Mouse (Mus musculus) limb, embryonic 11.5 days (tissue): ENCODE data around the gene Ccdc180. TPM values are rescaled to one million over a fixed set of nuclear protein-coding genes. Genes with fewer than 3 reads are reported as not detected.

Source experiments
- ATAC-seq: fragments of 200-750 bp; cut with Nextera tagmentation; 2 replicates; pipeline ENCODE4 v1.8.0; 2017; ENCODE audit warnings: low read depth; ENCODE audit not compliant: insufficient number of reproducible peaks, low FRiP score, low TSS enrichment
- DNase-seq: peaks from one replicate; pipeline ENCODE4 v3.0.0-alpha.2; 2015; ENCODE audit warnings: low spot score
- H3K27ac ChIP-seq: fragments of 300-500 bp; sonication (generic); replicated peaks from 2 replicates; pipeline ENCODE4 v1.5.1; 2014; ENCODE audit warnings: low read depth, mild to moderate bottlenecking, low read length
- H3K27me3 ChIP-seq: fragments of 300-500 bp; sonication (generic); 2 replicates; pipeline ENCODE4 v1.6.1; 2014; ENCODE audit warnings: mild to moderate bottlenecking, low read length, mixed read lengths; ENCODE audit not compliant: control insufficient read depth, insufficient read depth
- H3K36me3 ChIP-seq: fragments of 300-500 bp; sonication (generic); 2 replicates; pipeline ENCODE4 v1.6.1; 2014; ENCODE audit warnings: mild to moderate bottlenecking, low read length, moderate library complexity, mixed read lengths; ENCODE audit not compliant: control insufficient read depth, insufficient read depth
- H3K4me1 ChIP-seq: fragments of 300-500 bp; sonication (generic); 2 replicates; pipeline ENCODE4 v1.6.1; 2014; ENCODE audit warnings: low read length, mixed read lengths; ENCODE audit not compliant: control insufficient read depth, insufficient read depth
- H3K4me2 ChIP-seq: fragments of 300-500 bp; sonication (generic); 2 replicates; pipeline ENCODE4 v1.6.1; 2014; ENCODE audit warnings: low read depth, mild to moderate bottlenecking, moderate library complexity; ENCODE audit not compliant: severe bottlenecking
- H3K4me3 ChIP-seq: fragments of 300-500 bp; sonication (generic); 2 replicates; pipeline ENCODE4 v1.5.1; 2014; ENCODE audit warnings: low read depth, low read length
- H3K9ac ChIP-seq: fragments of 300-500 bp; sonication (generic); 2 replicates; pipeline ENCODE4 v1.6.1; 2014; ENCODE audit warnings: mild to moderate bottlenecking, low read length
- H3K9me3 ChIP-seq: fragments of 300-500 bp; sonication (generic); 2 replicates; pipeline ENCODE4 v1.6.1; 2016; ENCODE audit warnings: low read length; ENCODE audit not compliant: control insufficient read depth
- WGBS: fragments of 180-500 bp; shearing (Covaris S2); extraction: QIAGEN DNeasy Blood & Tissue Kit; methylation state at CpG from one replicate; pipeline ENCODE4 v1.1.7; 2014; 5-methylcytosine and 5-hydroxymethylcytosine counted together
- polyA plus RNA-seq: library from polyadenylated mRNA; unstranded; fragments of >200 nt; fragmentation: Nextera tagmentation; extraction: Ambion mirVana; gene quantifications from 2 replicates; pipeline ENCODE4 v1.2.1, GENCODE M21; 2014

The Ccdc180 gene
- polyA plus RNA-seq: 0.06 TPM in 1 of 2 replicates, not detected in the other

- no peak within 1 kb of the TSS for H3K27ac ChIP-seq
- no peak within 1 kb of the TSS for H3K4me3 ChIP-seq
- peak within 1 kb of the TSS; percentile 31; the same call in 1 of the 2 replicates for H3K4me2 ChIP-seq
- peaks cover 4% of the 10 kb centered on the region; the same call in 1 of the 2 replicates for H3K4me1 ChIP-seq
- no peaks in the 10 kb centered on the region for H3K36me3 ChIP-seq
- no peaks in the 10 kb centered on the region for H3K27me3 ChIP-seq
- no peak for ATAC-seq
- WGBS: 13% methylated on average over 19 of the region's 19 CpGs
- no peaks in the 10 kb centered on the region for H3K9me3 ChIP-seq
- H3K9ac ChIP-seq: no peak within 1 kb of the TSS
- DNase-seq: peak; percentile 84
Measured at GRCm38 (mm10) chr4:45890066-45890761, at the start of gene Ccdc180. Gene Ccdc180, plus strand, starts transcription at chr4:45890303.

- no peak overlapping the region for H3K9ac ChIP-seq
- no peak overlapping the region for H3K4me3 ChIP-seq
- no peak overlapping the region for H3K27ac ChIP-seq
- ATAC-seq: no peak
- H3K4me2 ChIP-seq: no peak overlapping the region
- 43% methylated on average over 14 of the region's 14 CpGs for WGBS
- H3K4me1 ChIP-seq: peaks cover 14% of the 10 kb centered on the region
- peak; percentile 80 for DNase-seq
- H3K36me3 ChIP-seq: no peaks in the 10 kb centered on the region
- H3K9me3 ChIP-seq: no peaks in the 10 kb centered on the region
- H3K27me3 ChIP-seq: 0 out of 2 replicates have a peak, but pooled peaks cover 5% of the 10 kb centered on the region
Measured at GRCm38 (mm10) chr4:45844355-45844754, 45.7 kb upstream of the Ccdc180 start.

- DNase-seq: no peak
- Histone ChIP-seq H3K27me3 (peaks cover 7% of the 10 kb centered on the region; the same call in 1 of the 2 replicates), H3K4me3 (no peak overlapping the region), H3K4me2 (no peak overlapping the region), H3K27ac (no peak overlapping the region), H3K4me1 (peaks cover 16% of the 10 kb centered on the region), H3K36me3 (no peaks in the 10 kb centered on the region), H3K9me3 (no peaks in the 10 kb centered on the region), H3K9ac (no peak overlapping the region)
- no peak for ATAC-seq
- WGBS: 92% methylated on average over 2 of the region's 2 CpGs
Measured at GRCm38 (mm10) chr4:45846263-45846662, 43.8 kb upstream of the Ccdc180 start.

- DNase-seq: peak; percentile 80
- H3K9me3 ChIP-seq: no peaks in the 10 kb centered on the region
- H3K4me2 ChIP-seq: peak within 1 kb of the TSS; percentile 39
- H3K4me1 ChIP-seq: peaks cover 16% of the 10 kb centered on the region
- ATAC-seq: peak; percentile 78
- 0 out of 2 replicates have a peak within 1 kb of the TSS, but pooled peaks have one; percentile 17 for H3K4me3 ChIP-seq
- WGBS: 22% methylated on average over 10 of the region's 10 CpGs
- peak within 1 kb of the TSS; percentile 59; the same call in 1 of the 2 replicates for H3K27ac ChIP-seq
- no peak within 1 kb of the TSS for H3K9ac ChIP-seq
- H3K27me3 ChIP-seq: peaks cover 7% of the 10 kb centered on the region; the same call in 1 of the 2 replicates
- H3K36me3 ChIP-seq: no peaks in the 10 kb centered on the region
Measured at GRCm38 (mm10) chr4:45848109-45848824, 41.8 kb upstream of the Ccdc180 start, which contains the start of gene Stra6l. Gene Stra6l, plus strand, starts transcription at chr4:45848664.

DNA sequence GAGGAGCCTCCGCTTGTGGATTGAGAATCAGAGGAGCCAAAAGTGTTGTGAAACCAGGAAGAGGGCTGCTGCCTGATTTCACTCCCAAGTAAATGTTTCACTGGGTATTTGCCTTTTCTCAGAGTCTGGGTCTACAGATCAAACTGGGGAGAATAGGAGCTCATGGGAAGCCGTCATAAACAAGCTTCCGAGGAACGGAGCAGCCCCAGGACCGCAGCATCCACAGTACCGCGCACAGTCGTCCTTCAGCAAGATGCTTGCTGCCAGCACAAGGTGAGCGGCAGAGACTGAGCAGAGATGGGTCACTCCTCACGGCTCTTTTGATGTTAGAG is 41.3 kb upstream of the Ccdc180 start:
- H3K4me2 ChIP-seq: peak overlapping the region; percentile 39
- H3K4me3 ChIP-seq: 0 out of 2 replicates have a peak overlapping the region, but pooled peaks have one; percentile 17
- H3K27ac ChIP-seq: peak overlapping the region; percentile 59; the same call in 1 of the 2 replicates
- H3K4me1 ChIP-seq: peaks cover 16% of the 10 kb centered on the region
- 14% methylated on average over 10 of the region's 10 CpGs for WGBS
- DNase-seq (no peak), ATAC-seq (no peak; the same call in 1 of the 2 replicates)
- no peaks in the 10 kb centered on the region for H3K9me3 ChIP-seq
- no peaks in the 10 kb centered on the region for H3K36me3 ChIP-seq
- peaks cover 7% of the 10 kb centered on the region; the same call in 1 of the 2 replicates for H3K27me3 ChIP-seq
- H3K9ac ChIP-seq: no peak overlapping the region

GRCm38 (mm10) chr4:45849419-45849818 is 40.7 kb upstream of the Ccdc180 start:
- ATAC-seq: no peak
- H3K9me3 ChIP-seq: no peaks in the 10 kb centered on the region
- no peaks in the 10 kb centered on the region for H3K36me3 ChIP-seq
- H3K27me3 ChIP-seq: peaks cover 7% of the 10 kb centered on the region; the same call in 1 of the 2 replicates
- H3K4me1 ChIP-seq: peaks cover 16% of the 10 kb centered on the region
- no peak overlapping the region for H3K9ac ChIP-seq
- no peak overlapping the region for H3K4me3 ChIP-seq
- WGBS: 40% methylated on average over 1 of the region's 1 CpGs
- H3K27ac ChIP-seq: no peak overlapping the region
- no peak for DNase-seq
- 0 out of 2 replicates have a peak overlapping the region, but pooled peaks have one; percentile 3 for H3K4me2 ChIP-seq

DNA sequence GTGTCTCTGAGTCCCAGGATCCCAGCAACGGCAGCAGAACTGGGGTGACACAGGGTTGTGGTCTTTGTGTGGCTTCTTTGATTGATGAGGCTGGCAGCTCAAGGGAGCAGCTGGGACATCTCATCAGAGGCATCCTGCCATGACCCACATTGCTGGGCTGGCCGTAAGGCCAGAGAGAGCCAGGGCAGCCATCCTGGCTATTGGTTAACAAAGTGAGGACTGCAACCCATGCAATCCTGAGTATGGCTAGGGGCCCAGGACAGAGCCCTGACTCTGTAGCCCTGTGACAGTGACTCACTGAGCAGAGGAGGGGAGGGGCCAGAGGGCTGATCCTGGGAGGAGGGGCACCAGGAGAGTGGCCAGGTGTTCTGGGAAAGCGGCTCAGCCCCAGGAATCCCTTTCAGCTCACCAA is 38.5 kb upstream of the Ccdc180 start:
- H3K9me3 ChIP-seq: no peaks in the 10 kb centered on the region
- 20% methylated on average over 3 of the region's 3 CpGs for WGBS
- peaks cover 19% of the 10 kb centered on the region for H3K4me1 ChIP-seq
- no peak for ATAC-seq
- DNase-seq: no peak
- no peaks in the 10 kb centered on the region for H3K36me3 ChIP-seq
- no peak overlapping the region for H3K4me3 ChIP-seq
- H3K4me2 ChIP-seq: no peak overlapping the region
- H3K27ac ChIP-seq: no peak overlapping the region
- H3K27me3 ChIP-seq: peaks cover 7% of the 10 kb centered on the region; the same call in 1 of the 2 replicates
- no peak overlapping the region for H3K9ac ChIP-seq

GRCm38 (mm10) chr4:45853496-45854246 is 36.4 kb upstream of the Ccdc180 start:
- ATAC-seq (no peak), DNase-seq (no peak)
- H3K4me1 ChIP-seq: peaks cover 9% of the 10 kb centered on the region
- 82% methylated on average over 15 of the region's 15 CpGs for WGBS
- no peaks in the 10 kb centered on the region for H3K9me3 ChIP-seq
- no peak overlapping the region for H3K4me3 ChIP-seq
- peaks cover 2% of the 10 kb centered on the region; the same call in 1 of the 2 replicates for H3K27me3 ChIP-seq
- no peak overlapping the region for H3K9ac ChIP-seq
- H3K36me3 ChIP-seq: no peaks in the 10 kb centered on the region
- H3K4me2 ChIP-seq: no peak overlapping the region
- H3K27ac ChIP-seq: no peak overlapping the region
